48 mouse cellular contexts compared by ENCODE assay signal in genomic region chr2:157144132-157144531, GRCm38 (mm10). TPM values are rescaled to one million over a fixed set of nuclear protein-coding genes. Genes with fewer than 3 reads are reported as not detected.
"Had no signal": no experiment of that assay in that cellular context is flagged by ENCODE, and none has a peak within 500 bp of the region (broad histone marks: within the 10 kb centered on the region; RNA-seq: fewer than 3 reads in every experiment).

No protein-coding gene starts in this region.

- H3K4me2 ChIP-seq: heart, embryonic 11.5 days; heart, embryonic 12.5 days; heart, embryonic 13.5 days; heart, embryonic 15.5 days; hindbrain, embryonic 12.5 days; hindbrain, embryonic 13.5 days; hindbrain, embryonic 14.5 days; hindbrain, embryonic 15.5 days; intestine, embryonic 15.5 days; kidney, embryonic 15.5 days had no signal

- ATAC-seq: hindbrain, embryonic 16.5 days; hindbrain, postnatal 0 days; inflammation-experienced regulatory T-cells, adult 6 months; intestine, embryonic 15.5 days; intestine, postnatal 0 days had no signal

- DNase-seq: heart, postnatal 10 days; heart, postnatal 14 days; heart, postnatal 36 days; heart, postnatal 4 days; kidney, adult 11 months; kidney, adult 18-20 months; kidney, adult 2 months; kidney, adult 8-10 months; kidney, adult 9 months; kidney, postnatal 10 days; kidney, postnatal 14 days; kidney, postnatal 25 days; kidney, postnatal 36 days; kidney, postnatal 4 days; layer of hippocampus, adult 9-11 months; layer of hippocampus, postnatal 36 days had no signal

- H3K9me3 ChIP-seq: heart, embryonic 12.5 days; hindbrain, embryonic 12.5 days; hindbrain, embryonic 15.5 days; intestine, embryonic 15.5 days; kidney, embryonic 15.5 days had no signal

- H3K4me1 ChIP-seq: heart, embryonic 12.5 days; heart, embryonic 13.5 days; heart, embryonic 15.5 days; hindbrain, embryonic 10.5 days; hindbrain, embryonic 12.5 days; hindbrain, embryonic 13.5 days; hindbrain, embryonic 15.5 days; intestine, embryonic 15.5 days; kidney, embryonic 15.5 days had no signal

- H3K27ac ChIP-seq: heart, embryonic 13.5 days; heart, embryonic 15.5 days; hindbrain, embryonic 10.5 days; hindbrain, embryonic 12.5 days; hindbrain, embryonic 13.5 days; hindbrain, embryonic 14.5 days; hindbrain, embryonic 15.5 days; hindbrain, postnatal 0 days; intestine, embryonic 15.5 days; kidney, embryonic 15.5 days; kidney, postnatal 0 days; layer of hippocampus, adult 2 months; left cerebral cortex, adult 2 months had no signal

- H3K27me3 ChIP-seq: heart, embryonic 12.5 days; heart, embryonic 13.5 days; heart, embryonic 15.5 days; hindbrain, embryonic 12.5 days; hindbrain, embryonic 13.5 days; hindbrain, embryonic 15.5 days; intestine, embryonic 15.5 days; kidney, embryonic 15.5 days had no signal

- H3K4me3 ChIP-seq: heart, embryonic 12.5 days; heart, embryonic 13.5 days; heart, embryonic 15.5 days; hindbrain, embryonic 10.5 days; hindbrain, embryonic 12.5 days; hindbrain, embryonic 13.5 days; hindbrain, embryonic 15.5 days; intestine, embryonic 15.5 days; kidney, embryonic 15.5 days; layer of hippocampus, adult 2 months; left cerebral cortex, adult 2 months had no signal

- H3K9ac ChIP-seq: heart, embryonic 12.5 days; heart, embryonic 13.5 days; heart, embryonic 15.5 days; hindbrain, embryonic 12.5 days; hindbrain, embryonic 13.5 days; hindbrain, embryonic 14.5 days; hindbrain, embryonic 15.5 days; intestine, embryonic 15.5 days; kidney, embryonic 15.5 days had no signal

RNA-seq across cellular contexts. Expression of gene Tldc2, which starts 57.3 kb away (rescaled TPM):
- total RNA-seq: heart, postnatal 10 days; heart, postnatal 14 days; heart, postnatal 36 days; heart, postnatal 4 days; hematopoietic stem cell, adult 5-6 weeks; hindbrain, postnatal 0 days; layer of hippocampus, adult 18-20 months; layer of hippocampus, adult 2 months; layer of hippocampus, adult 8-10 months; layer of hippocampus, postnatal 10 days; layer of hippocampus, postnatal 14 days; layer of hippocampus, postnatal 25 days; layer of hippocampus, postnatal 36 days; left cerebral cortex, adult 18-20 months; left cerebral cortex, adult 2 months; left cerebral cortex, adult 8-10 months had no signal
- polyA plus RNA-seq: heart, embryonic 12.5 days; heart, embryonic 13.5 days; heart, embryonic 14.5 days; heart, embryonic 15.5 days; heart, embryonic 16.5 days; heart, postnatal 0 days; hindbrain, embryonic 10.5 days; hindbrain, embryonic 11.5 days; hindbrain, embryonic 12.5 days; hindbrain, embryonic 13.5 days; hindbrain, embryonic 14.5 days; hindbrain, embryonic 15.5 days; hindbrain, embryonic 16.5 days; inflammation-experienced regulatory T-cells, adult 6 months; intestine, embryonic 14.5 days; intestine, embryonic 15.5 days; intestine, embryonic 16.5 days; intestine, postnatal 0 days had no signal
